Mouse (Mus musculus): ENCODE measurements around the gene Bcl6b.
A peak's percentile ranks its signal among the peaks of the same experiment; 100 is the strongest.

Gene Bcl6b

DNA sequence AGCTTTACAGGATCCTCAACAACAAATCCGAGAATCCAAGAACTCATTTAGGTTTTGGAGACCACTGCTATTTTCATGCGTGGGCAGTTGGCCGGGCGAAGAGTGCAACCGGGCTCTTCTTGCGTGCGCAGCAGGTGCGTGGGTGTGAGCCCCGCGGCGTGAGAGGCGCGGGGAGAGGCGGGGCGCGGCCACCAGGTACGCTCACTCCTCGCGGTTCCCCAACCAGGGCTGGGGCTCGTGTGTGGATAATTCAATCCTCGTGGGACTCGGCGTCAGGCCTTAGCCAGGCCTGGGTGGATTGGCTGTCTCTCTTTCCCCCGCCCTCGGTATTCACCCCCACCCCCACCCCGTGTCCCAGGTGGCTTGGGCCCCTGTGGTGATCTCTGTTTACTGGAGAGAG, 15.9 kb downstream of the Bcl6b start:
- peak; percentile 69 to 79 for DNase-seq (ENCODE audit: low spot score in 2 of 2)

DNA sequence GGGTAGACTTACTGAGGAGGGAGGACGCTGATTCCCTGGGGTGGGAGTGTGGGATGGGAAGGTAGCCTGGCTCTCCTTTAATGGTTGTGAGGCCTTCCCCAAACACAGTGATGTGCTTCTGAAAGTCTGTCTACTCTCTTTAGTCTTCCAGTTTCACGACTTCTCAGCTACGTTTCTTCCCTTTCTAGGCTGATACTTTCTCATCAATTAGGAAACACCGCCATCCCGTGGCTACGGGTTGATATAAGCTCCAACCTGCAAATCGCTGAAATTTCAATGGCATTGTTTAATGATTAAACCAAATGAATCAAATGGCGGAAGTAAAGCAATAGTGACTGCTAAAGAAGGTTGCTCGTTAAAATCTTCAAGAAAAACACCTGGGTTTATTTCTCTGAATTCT, 16.7 kb downstream of the Bcl6b start:
- peak; percentile 72 to 82 for DNase-seq (ENCODE audit: low spot score in 2 of 2)

DNA sequence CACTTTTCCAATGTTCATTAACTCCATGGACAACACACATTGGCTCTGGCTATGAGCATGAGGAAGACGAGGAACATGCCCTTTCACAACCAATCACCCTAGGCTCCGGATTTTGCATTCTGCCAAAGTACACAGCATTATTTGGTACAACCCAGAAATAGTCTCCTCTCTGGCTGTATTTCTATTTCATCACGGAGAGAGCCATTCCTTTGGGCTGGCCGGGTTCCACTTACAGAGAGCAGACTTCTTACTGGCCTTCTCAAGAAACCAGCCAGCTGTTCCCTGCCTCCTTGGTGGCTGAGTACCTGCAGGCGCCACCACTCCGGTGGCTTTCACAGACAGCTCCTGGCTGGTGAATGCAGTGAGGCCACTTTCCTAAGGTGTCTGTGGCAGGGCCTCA, 17.2 kb downstream of the Bcl6b start, which contains the start of gene Slc16a11:
Gene Slc16a11, plus strand, starts transcription at position 330 of the 400 bp plus-strand sequence.
- DNase-seq (ENCODE audit: low spot score in 2 of 2) = no peak

DNA sequence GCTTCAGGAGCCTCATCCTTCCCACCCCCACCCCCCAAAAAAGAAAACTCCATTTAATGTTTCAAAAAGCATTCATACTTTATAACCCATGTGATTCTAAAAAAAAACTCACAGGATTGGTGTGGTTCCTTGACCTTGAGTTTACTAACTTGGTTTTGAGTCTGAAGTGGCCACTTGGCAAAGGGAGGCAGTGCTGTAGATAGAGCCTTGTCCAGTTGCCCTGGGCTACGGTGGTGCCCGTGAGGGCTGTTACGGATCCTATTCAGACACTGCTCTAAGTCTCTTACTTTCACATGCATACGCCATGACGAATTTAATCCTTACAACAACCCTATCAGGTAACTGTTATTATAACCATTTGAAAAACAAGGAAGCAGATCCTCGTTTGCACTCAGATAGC, 17.6 kb downstream of the Bcl6b start:
- DNase-seq (ENCODE audit: low spot score in 2 of 2) = no peak

DNA sequence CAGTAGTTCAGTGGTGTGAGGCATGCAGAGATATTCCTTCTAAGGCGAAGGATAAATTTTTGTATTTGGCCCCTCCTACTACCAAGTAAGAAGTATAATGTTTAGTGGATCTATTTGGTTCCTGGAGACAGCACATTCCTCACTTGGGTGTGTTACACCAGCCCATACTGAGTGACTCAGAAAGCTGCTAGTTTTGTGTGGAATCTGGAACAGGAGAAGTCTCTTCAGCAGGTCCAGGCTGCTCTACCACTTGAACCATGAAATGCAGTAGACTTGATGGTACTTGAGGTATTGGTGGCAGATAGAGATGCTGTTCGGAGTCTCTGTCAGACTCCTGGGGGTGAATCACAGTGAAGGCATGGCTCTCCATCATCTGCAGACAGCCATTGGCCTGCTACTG, 18.9 kb downstream of the Bcl6b start:
- no peak for DNase-seq (ENCODE audit: low spot score in 2 of 2)

DNA sequence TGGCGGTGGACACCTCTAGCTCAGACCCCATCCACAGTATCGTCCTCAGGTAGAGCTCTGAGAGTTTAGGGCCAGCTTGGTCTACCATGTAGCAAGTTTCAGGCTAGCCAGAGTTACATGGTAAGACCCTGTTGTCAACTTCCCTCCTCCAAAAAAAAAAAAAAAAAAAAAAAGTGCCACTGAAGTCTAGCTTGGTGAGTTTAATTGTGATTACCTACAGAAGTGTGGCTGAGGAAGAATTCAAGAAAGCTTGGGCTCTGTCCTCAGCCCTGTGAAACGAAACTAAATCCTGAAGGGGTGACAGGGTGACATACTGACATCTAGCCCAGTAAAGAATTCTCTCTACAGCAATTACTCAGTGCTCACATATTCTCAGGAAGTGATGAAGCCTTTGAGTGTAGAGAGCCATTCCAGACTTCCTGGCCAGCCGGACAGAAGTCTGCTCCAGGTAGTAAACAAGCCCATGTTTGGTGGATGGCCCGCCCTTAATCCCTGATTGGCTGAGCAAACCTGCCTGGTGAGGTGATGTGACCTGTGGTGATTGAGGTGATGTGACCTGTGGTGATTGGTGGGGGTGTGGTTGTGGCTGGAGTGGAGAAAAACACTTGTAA, 20.7 kb downstream of the Bcl6b start:
- DNase-seq (ENCODE audit: low spot score in 2 of 2) = no peak

DNA sequence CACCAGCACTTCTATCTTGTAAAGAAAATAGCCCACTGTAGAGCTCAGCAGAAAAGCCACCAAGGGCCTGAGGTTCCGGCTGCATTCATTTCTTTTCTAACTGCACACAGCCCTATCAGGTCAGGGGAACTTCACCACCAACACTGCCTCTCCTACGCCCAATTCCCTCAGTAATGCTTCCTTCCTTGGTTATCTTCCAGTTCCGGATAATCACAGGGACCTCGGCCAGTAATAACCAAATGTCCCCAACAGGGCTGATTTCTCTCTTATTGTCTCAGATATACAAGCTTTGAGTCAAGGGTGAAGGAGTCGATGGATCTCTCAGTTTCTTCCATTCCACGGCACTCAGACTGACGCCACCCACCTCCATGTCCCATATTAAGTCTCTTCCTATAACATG, 22.3 kb downstream of the Bcl6b start:
- no peak for DNase-seq (ENCODE audit: low spot score in 2 of 2)

DNA sequence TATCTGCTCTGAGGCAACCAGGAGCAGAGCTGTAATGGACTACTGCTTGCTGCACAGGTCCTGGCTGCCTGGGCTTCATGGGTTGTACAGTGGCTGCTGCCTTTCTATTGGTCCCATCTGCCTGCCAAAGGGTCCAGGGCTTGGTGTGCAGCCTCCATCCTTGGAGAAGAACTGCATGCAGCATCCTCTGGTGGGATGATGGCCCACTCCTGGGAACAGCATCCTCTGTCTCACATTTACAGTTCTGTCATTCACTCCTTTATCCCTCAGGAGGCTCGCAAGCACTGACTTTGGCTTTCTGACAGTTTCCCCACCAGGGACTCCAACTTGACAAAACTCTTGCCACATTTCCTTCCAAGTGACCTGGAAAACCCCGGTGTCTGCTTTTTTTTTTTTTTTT, 22.8 kb downstream of the Bcl6b start:
- no peak for DNase-seq (ENCODE audit: low spot score in 2 of 2)

DNA sequence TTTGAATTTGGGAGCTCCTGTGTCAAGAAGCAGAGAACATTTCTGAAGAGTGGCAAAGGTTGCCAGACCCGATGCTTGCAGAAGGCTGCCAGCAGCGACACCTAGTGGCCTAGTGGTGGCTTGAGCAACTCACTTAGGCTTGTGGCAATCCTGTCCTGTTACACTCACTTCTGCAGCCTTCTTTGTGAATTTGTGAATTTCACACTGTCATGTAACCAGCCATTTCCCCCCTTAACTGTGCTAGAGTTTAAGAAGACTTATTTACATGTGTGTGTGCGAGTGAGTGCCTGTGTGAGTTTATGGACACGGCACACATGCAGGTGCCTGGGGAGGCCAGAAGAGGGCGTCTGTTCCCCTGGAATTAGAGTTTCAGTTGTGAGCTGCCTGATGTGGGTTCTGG, 27.9 kb downstream of the Bcl6b start:
- DNase-seq (ENCODE audit: low spot score in 2 of 2) = peak; percentile 80 to 89

DNA sequence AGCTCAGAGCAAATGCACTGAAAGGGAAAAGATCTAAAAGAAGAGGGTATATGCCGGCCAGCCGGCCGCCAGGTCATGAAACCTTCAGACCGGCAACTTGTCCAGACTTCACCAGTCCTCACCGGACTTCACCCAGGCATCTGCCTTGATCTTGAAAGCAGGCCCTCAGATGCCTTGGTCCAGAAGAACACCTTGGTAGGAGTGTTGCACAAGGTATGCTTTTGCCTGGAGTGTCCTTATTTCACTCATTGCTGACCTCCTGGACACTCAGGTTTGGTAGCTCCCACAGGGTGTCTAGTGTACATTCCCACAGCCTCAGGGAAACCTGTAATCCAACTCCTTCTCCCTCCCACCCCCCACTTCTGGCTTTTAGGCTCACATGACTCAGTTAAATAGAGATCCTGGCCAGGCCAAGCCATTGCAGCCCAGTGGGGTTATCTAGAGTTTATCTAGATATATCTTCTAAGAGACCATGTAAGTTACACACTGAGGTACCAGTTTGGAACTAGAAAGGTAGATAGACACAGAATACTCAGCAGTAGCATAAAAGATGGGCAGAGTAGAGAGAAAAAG, 29.5 kb downstream of the Bcl6b start:
- no peak for DNase-seq (ENCODE audit: low spot score in 2 of 2)

DNA sequence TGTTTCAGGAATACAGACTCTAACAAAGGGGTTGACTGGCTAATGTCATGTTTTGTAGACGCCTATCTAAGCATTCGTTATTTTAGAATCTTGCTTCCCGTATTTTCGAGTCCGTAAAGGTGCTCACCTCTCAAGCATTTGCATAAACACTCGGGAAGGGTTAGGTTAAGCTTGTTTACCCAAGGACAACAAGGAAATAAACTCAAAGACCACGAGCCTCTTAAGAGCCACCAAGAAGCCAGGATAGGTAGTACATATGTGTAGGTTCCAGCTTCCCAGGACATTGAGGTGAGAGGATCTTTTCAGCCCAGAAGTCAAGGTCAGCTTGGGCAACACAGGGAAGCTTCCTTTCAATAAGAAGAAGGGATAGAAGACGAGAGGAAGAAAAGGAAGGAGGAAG, 30.5 kb downstream of the Bcl6b start:
- no peak for DNase-seq (ENCODE audit: low spot score in 2 of 2)

DNA sequence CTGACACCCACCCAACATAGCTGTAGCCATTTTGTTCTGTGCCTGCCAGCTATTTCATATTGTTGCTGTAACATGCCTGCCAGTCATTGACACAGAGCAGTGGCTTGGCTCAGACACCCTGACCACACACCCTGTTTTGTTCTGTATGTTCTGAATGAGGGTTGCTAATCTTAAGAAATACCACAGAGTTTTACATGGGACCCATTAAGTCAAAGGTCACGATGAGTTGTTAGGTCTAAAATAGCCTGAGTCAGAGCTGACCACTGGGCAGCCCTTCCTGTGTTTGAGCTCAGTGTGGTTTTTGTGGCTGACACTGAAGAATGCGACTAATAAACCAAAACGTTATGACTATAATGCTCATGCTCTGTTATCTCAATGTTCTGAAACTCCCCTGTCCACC, 31.3 kb downstream of the Bcl6b start:
- DNase-seq (ENCODE audit: low spot score in 2 of 2) = no peak

DNA sequence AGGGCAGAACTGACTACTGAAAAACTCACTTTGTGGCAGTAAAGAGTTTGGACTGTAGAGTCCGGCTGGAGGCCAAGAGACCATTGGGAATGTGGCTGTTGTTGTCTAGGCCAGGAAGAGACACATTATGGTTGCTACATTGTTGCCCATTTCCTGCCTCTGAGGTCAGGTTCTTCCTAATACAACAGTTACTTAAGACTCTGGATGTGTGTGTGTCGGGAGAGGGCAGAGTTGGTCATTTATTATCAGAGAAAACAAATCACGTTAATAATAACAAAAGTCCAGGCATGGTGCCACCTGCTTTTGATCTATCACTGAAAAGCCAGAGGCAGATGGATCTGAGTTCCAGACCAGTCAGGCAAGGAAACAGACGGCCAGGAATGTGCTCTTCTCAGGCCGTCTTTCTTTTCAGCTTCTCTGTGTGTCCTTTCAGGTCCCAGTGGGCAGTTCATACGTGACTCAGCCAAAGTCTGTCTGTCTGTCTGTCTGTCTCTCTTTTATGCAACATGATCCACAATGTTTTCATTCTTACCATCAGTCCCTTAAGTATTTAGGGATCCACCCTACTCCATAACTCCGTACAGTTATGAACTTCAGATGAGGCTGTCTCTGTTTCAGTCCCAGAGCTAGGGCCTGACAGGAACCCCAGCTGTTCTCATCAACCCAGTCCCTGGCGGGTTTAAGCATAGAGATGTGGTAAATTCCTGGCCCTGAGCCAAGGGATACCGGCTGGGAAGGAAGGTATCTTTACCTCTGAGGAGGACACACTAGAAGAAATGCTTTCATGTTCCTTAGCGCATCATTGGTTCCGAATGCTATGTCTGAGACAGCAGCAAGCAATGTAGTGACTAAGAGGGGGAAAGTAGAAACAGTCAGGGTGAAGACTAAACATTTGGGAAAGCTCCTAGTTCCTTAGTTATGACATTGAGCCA, 36.0 kb downstream of the Bcl6b start:
- DNase-seq (ENCODE audit: low spot score in 2 of 2) = no peak

DNA sequence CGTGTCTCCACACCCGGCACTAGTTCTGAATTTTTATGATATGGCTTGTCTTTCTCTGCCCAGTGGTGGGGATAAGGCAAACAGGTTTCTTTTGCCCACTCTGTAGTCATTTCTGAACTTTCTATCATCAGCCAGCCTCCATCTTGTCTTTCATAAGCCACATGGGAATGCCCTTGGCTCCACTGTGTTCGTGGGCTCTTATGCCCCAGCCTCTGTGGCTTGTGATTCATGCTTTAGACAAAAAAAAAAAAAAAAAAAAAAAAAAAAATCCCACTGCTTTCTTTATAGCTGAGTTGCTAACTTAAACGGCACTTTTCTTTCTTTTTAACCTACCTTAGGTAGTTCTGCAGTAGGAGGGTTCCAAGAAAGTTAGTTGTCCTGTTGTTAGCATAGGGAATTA, 37.4 kb downstream of the Bcl6b start:
- DNase-seq (ENCODE audit: low spot score in 2 of 2) = no peak

DNA sequence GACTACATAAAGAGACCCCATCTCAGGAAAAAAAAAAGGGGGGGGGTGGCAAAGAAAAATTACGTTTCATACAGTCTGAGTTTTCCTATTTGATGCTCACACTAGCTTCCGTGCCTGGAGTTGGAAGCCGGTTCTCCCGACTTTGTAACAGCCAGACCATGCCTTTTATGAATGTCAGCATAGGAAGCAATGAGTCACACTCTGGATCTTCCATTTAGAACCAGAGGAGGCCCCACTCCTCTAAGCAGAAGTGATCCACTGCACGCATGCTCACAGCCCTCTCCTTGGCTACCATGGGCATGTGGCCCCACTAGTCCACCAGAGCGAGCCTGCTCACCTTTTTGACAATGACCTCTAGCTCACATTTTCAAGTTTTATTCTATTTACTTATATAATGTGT, 38.4 kb downstream of the Bcl6b start:
- no peak for DNase-seq (ENCODE audit: low spot score in 2 of 2)

DNA sequence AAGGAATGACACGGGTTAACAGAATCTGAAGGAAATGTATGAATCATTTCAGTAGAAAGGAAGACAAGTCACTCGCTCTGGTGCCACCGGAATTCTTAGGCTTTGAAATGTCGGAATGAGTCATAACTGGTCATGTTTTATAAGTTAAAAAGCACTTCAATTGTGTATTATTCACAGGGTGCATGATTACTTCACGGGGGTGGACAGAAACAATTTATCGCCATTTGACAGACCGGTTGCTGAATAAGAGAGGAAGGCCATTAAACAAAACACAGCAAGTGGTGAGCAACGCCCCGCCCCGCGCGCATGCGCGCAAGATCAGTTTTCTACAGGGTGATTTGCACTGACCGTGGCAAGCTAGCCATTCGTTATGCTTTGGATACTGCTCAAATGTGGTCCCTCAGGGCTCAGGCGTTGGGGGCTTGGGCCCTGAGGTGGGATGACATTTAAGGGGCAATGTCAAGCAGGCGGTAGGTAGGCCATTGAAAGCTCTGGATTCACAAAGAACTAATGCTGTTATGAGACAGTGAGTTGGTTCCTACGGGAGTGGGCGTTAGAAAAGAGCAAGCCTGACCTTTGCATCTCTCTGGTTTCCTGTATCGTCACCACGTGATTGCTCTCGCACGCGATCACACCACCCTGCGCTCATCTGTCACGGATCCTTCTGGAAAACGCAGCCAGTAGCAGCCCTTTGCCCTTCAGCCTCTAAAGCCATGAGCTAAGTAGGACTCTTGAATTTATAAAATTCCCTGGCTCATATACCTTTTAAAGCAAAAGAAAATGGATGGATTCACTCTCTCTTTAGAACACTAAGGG, 40.1 kb downstream of the Bcl6b start:
- no peak for DNase-seq (ENCODE audit: low spot score in 2 of 2)

DNA sequence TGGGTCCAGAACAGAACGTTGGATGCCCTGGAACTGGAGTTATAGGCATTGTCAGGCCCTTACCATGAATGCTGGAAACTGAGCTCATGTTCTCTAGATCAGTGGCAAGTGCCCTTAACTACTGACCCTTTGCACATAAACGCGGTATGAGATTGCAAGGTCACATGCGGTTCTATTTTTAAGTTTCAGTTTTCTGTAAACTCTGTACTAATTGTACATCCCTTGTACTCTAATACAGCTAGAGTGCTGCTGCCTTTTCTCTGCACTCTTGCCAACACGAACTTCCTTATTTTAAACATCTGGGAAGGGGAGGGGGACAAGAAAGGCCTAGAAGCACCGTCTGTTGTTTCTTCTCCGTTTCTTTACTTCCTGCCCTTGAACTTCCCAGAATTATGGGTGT, 44.5 kb downstream of the Bcl6b start:
- no peak for DNase-seq (ENCODE audit: low spot score in 2 of 2)

DNA sequence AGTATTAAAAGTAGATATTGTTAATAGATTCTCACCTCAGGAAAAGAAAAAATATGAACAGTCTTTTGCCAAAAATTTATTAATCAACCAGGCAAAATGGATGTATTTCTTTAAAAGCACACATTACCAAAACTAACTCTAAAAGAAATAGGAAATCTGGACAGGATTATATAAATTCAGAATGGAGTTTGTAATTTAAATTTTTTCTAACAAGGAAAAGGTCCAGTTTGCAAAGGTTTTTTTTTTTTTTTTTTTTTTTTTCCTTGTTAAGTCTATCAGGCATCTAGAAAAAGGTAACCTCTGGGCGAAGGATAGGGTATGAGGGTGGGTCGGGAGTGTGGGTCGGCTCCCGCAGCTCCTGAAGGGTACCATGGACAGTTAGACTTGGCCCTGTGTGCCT, 49.1 kb downstream of the Bcl6b start:
- no peak for DNase-seq (ENCODE audit: low spot score in 2 of 2)

DNA sequence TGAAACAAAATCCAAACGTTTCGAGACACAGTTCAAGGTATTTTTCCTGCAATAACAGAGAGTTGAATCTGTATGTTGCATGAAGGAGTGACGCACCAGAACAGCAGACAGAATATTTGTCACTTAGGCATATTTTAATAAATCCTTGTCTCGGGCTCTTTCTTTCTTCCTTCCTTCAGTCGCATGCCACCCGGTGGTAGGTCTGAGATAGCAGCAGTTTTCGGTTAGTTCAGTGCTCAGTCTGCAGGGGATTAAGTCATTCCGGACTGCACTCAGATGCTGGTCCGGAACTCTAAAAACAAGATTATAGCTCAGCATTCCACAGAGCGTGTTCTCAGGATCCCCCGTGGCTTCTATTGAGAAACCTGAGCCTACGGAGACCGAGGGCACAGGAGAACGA, 50.2 kb downstream of the Bcl6b start:
- DNase-seq (ENCODE audit: low spot score in 2 of 2) = no peak

DNA sequence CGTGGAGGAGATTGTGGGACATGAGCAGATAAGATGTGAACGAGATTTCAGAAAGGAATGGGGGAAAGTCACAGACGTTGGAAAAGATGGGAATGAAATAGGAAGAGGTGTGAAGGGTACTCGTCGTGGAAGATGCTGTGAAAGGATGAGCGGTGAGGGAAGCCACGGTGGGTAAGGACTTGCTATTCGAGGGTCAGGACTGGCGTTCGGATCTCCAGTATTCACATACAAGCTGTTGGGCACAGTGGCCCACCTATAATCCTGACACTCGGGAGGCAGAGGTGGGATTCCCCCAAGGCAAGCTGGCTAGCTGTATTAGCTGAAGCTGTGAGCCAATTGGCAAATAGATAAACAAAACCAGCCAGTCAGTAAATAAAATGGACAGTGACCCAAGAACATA, 50.8 kb downstream of the Bcl6b start:
- DNase-seq (ENCODE audit: low spot score in 2 of 2) = no peak

DNA sequence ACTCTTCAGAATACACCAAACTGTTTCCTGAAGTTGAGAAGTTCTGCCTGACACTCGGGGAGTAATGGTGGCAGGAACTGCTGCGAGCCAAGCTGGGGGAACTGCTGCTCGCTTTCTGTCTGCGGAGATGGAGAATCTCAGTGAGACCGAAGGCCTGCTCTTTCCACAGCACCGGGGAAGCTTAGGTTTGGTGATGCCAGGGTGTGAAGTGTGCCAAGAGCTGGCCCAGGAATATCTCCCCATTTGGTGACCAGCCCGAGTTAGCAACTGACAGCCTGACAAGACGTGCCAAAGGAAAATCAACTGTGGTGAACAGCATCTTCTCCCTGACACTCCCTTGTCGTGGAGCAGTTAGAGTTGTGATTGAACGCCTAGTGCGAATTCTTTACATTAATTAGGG, 51.3 kb downstream of the Bcl6b start:
- DNase-seq (ENCODE audit: low spot score in 2 of 2) = no peak

DNA sequence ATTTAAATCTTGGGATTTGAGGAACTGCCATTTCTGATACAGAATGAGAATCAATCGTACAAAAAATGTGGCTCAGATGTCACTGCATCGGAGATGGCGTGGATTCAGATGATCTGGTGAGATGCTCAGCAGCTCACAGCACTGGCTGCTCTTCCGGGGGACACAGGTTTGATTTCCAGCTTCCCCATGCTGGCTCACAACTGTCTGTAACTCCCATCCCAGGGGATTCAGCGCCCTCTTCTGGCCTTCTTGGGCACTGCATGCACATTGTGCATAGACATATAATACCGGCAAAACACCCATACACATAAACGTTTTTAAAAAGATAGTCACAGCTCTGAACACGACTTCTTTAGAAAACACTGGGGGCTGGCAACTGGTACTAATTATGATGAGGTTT, 52.0 kb downstream of the Bcl6b start:
- DNase-seq (ENCODE audit: low spot score in 2 of 2) = no peak
